Mouse (Mus musculus) MEL (cell line): ENCODE results near the gene Ywhab. TPM values are rescaled to one million over a fixed set of nuclear protein-coding genes. Genes with fewer than 3 reads are reported as not detected.

Source experiments
- DNase-seq: peaks from one replicate; pipeline ENCODE4 v3.0.0; 2011; ENCODE audit warnings: low read depth, low spot score
- H3K27ac ChIP-seq: 2 replicates; pipeline ENCODE4 v1.5.1; 2012; ENCODE audit warnings: low read depth, mild to moderate bottlenecking, control low read depth, low read length, moderate library complexity; ENCODE audit not compliant: control insufficient read depth
- H3K27me3 ChIP-seq, 2 experiments: fragments of 150-350 bp in 1 of 2; sonication (generic) in 1 of 2; 2 replicates each; pipeline ENCODE4 v1.6.1; 2012; ENCODE audit warnings: low read length in 2 of 2, mild to moderate bottlenecking in 2 of 2, improper control_type of control experiment in 1 of 2, moderate library complexity in 1 of 2; ENCODE audit not compliant: insufficient read depth in 2 of 2, control insufficient read depth in 1 of 2
- H3K36me3 ChIP-seq, 2 experiments: 2 replicates each; pipeline ENCODE4 v1.6.1; 2012 to 2014; ENCODE audit warnings: low read length in 2 of 2, improper control_type of control experiment in 1 of 2, inconsistent platforms in 1 of 2, mild to moderate bottlenecking in 1 of 2; ENCODE audit not compliant: insufficient read depth in 2 of 2, control insufficient read depth in 1 of 2
- H3K4me1 ChIP-seq, 2 experiments: fragments of 150-350 bp in 1 of 2; sonication (generic) in 1 of 2; 2 replicates each; pipeline ENCODE4 v1.6.1; 2012; ENCODE audit warnings: low read length in 2 of 2, improper control_type of control experiment in 1 of 2, mild to moderate bottlenecking in 1 of 2; ENCODE audit not compliant: insufficient read depth in 2 of 2, control insufficient read depth in 1 of 2
- H3K4me3 ChIP-seq, 2 experiments: fragments of 150-350 bp in 1 of 2; sonication (generic) in 1 of 2; 2 replicates each; pipeline ENCODE4 v1.5.1; 2012; ENCODE audit warnings: low read depth in 2 of 2, low read length in 2 of 2, mild to moderate bottlenecking in 2 of 2, moderate library complexity in 2 of 2, control low read depth in 1 of 2, improper control_type of control experiment in 1 of 2; ENCODE audit not compliant: control insufficient read depth in 1 of 2, insufficient read depth in 1 of 2
- H3K79me2 ChIP-seq: 2 replicates; pipeline ENCODE4 v1.6.1; 2012; ENCODE audit warnings: mild to moderate bottlenecking, low read length, moderate library complexity; ENCODE audit not compliant: control insufficient read depth, poor library complexity, insufficient read depth
- H3K9ac ChIP-seq: 2 replicates; pipeline ENCODE4 v1.6.1; 2012; ENCODE audit warnings: low read depth, mild to moderate bottlenecking, control low read depth, low read length, moderate library complexity; ENCODE audit not compliant: control insufficient read depth, poor library complexity, severe bottlenecking
- H3K9me3 ChIP-seq: fragments of 150-350 bp; sonication (generic); replicated peaks from 2 replicates; pipeline ENCODE4 v1.6.1; 2012; ENCODE audit warnings: mild to moderate bottlenecking, low read length, improper control_type of control experiment, moderate library complexity; ENCODE audit not compliant: insufficient read depth
- CHD1 ChIP-seq: IDR thresholded peaks from 2 replicates; pipeline ENCODE4 v1.6.1; 2012; ENCODE audit warnings: low read depth, mild to moderate bottlenecking, inconsistent platforms, low read length, improper control_type of control experiment
- CTCF ChIP-seq, 3 experiments: IDR thresholded peaks in 2 of 3; conservative IDR thresholded peaks in 1 of 3; 2 replicates each; pipeline ENCODE4 v1.5.1; 2011 to 2012; ENCODE audit warnings: low read length in 3 of 3, low read depth in 2 of 3, mild to moderate bottlenecking in 2 of 3, improper control_type of control experiment in 1 of 3, inconsistent platforms in 1 of 3, mixed read lengths in 1 of 3, moderate library complexity in 1 of 3; ENCODE audit not compliant: control insufficient read depth in 1 of 3, insufficient read depth in 1 of 3, poor library complexity in 1 of 3, severe bottlenecking in 1 of 3
- ELF1 ChIP-seq: IDR thresholded peaks from 2 replicates; pipeline ENCODE4 v1.6.1; 2014; ENCODE audit warnings: low read depth, mild to moderate bottlenecking, inconsistent platforms, low read length, improper control_type of control experiment, moderate library complexity
- EP300 ChIP-seq, 2 experiments: IDR thresholded peaks; 2 replicates each; pipeline ENCODE4 v1.6.1; 2011; ENCODE audit warnings: improper control_type of control experiment in 2 of 2, low read length in 2 of 2, low read depth in 1 of 2, mild to moderate bottlenecking in 1 of 2
- HCFC1 ChIP-seq: IDR thresholded peaks from 2 replicates; pipeline ENCODE4 v1.6.1; 2012; ENCODE audit warnings: low read depth, mild to moderate bottlenecking, inconsistent platforms, low read length, improper control_type of control experiment, moderate library complexity
- KAT2A ChIP-seq: conservative IDR thresholded peaks from 2 replicates; pipeline ENCODE4 v1.6.1; 2012; ENCODE audit warnings: low read depth, low read length, improper control_type of control experiment, inconsistent platforms
- MAZ ChIP-seq: IDR thresholded peaks from 2 replicates; pipeline ENCODE4 v1.6.1; 2012; ENCODE audit warnings: low read depth, mild to moderate bottlenecking, inconsistent platforms, low read length, improper control_type of control experiment
- MXI1 ChIP-seq: IDR thresholded peaks from 2 replicates; pipeline ENCODE4 v1.6.1; 2011; ENCODE audit warnings: mild to moderate bottlenecking, low read depth, low read length, improper control_type of control experiment
- NRF1 ChIP-seq: IDR thresholded peaks from 2 replicates; pipeline ENCODE4 v1.6.1; 2014; ENCODE audit warnings: low read depth, mild to moderate bottlenecking, inconsistent platforms, low read length, improper control_type of control experiment, moderate library complexity; ENCODE audit not compliant: poor library complexity, insufficient read depth, severe bottlenecking
- POLR2AphosphoS2 ChIP-seq: IDR thresholded peaks from 2 replicates; pipeline ENCODE4 v1.6.1; 2011; ENCODE audit warnings: low read length, improper control_type of control experiment
- POLR2AphosphoS5 ChIP-seq: IDR thresholded peaks from 2 replicates; pipeline ENCODE4 v1.6.1; 2012; ENCODE audit warnings: low read depth, borderline replicate concordance, mild to moderate bottlenecking, inconsistent platforms, low read length, moderate library complexity, mixed read lengths
- RAD21 ChIP-seq: IDR thresholded peaks from 2 replicates; pipeline ENCODE4 v1.6.1; 2011; ENCODE audit warnings: mild to moderate bottlenecking, low read depth, low read length, improper control_type of control experiment
- SMC3 ChIP-seq: IDR thresholded peaks from 2 replicates; pipeline ENCODE4 v1.6.1; 2011; ENCODE audit warnings: low read depth, low read length, improper control_type of control experiment
- TAL1 ChIP-seq: IDR thresholded peaks from 2 replicates; pipeline ENCODE4 v1.6.1; 2012; ENCODE audit warnings: mild to moderate bottlenecking, inconsistent platforms, low read length, moderate library complexity, mixed read lengths
- TBP ChIP-seq: IDR thresholded peaks from 2 replicates; pipeline ENCODE4 v1.8.0; 2011; ENCODE audit warnings: low read depth, low read length, improper control_type of control experiment
- TCF12 ChIP-seq: IDR thresholded peaks from 2 replicates; pipeline ENCODE4 v1.6.1; 2014; ENCODE audit warnings: low read depth, mild to moderate bottlenecking, inconsistent platforms, low read length, improper control_type of control experiment, moderate library complexity
- UBTF ChIP-seq: IDR thresholded peaks from 2 replicates; pipeline ENCODE4 v1.6.1; 2012; ENCODE audit warnings: low read depth, mild to moderate bottlenecking, inconsistent platforms, low read length, improper control_type of control experiment, moderate library complexity, borderline replicate concordance; ENCODE audit not compliant: insufficient read depth
- ZC3H11A ChIP-seq: IDR thresholded peaks from 2 replicates; pipeline ENCODE4 v1.6.1; 2012; ENCODE audit warnings: low read depth, mild to moderate bottlenecking, inconsistent platforms, low read length, improper control_type of control experiment
- ZNF384 ChIP-seq: IDR thresholded peaks from 2 replicates; pipeline ENCODE4 v1.6.1; 2012; ENCODE audit warnings: low read depth, mild to moderate bottlenecking, inconsistent platforms, low read length, improper control_type of control experiment
- polyA plus RNA-seq, 2 experiments: library from polyadenylated mRNA; stranded (reverse) in 1 of 2; unstranded in 1 of 2; fragments of >175 nt in 1 of 2; fragments of >200 nt in 1 of 2; gene quantifications; 2 replicates each; pipeline versions ENCODE4 v1.2.1 to v1.2.4; 2012; ENCODE audit warnings: low replicate concordance in 2 of 2, low read depth in 1 of 2; ENCODE audit not compliant: insufficient read length in 2 of 2, insufficient read depth in 1 of 2, missing spikeins in 1 of 2
- total RNA-seq: library from RNA; depleted of rRNA; stranded (reverse); fragments of 300-350 nt; gene quantifications from 2 replicates; pipeline ENCODE4 v1.2.3, GENCODE M21; 2012

Gene Ywhab
- total and polyA plus RNA-seq, 3 experiments: 71.4 to 717 (median 179) TPM

DNA sequence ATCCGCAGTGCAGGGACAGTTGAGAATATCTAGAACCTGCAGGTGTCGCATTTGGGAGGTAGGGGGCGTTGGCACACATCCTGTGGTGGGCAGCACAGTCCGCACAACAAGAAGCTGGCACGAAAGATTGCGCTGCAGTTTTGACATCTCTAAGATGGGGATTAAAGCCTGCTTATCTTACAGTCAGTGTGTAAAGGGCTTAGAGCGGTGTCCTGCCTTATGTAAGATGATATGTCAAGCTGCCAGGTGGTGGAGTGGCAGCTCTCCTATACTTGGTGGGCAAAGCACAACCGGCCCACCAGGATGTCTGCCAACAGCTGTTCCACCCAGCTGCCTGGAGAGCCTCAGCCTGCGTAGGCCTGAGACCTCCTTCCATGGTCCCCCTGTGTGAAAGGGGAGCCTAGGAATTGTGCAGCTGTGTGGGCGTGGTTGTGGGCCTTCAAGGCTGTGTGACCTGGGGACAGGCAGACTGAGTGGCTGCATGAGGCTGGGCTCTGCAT lies 41.8 kb downstream of the Ywhab start:
- H3K36me3 ChIP-seq: no peaks in the 10 kb centered on the region
- H3K4me3 ChIP-seq: no peak overlapping the region
- peak; percentile 54 for DNase-seq
- no peaks in the 10 kb centered on the region for H3K27me3 ChIP-seq
- H3K79me2 ChIP-seq: no peaks in the 10 kb centered on the region
- TF ChIP-seq TBP: no peak
- TF ChIP-seq UBTF: no peak
- TF ChIP-seq EP300 (IDR thresholded peaks at IDR 0.05; ENCODE audit: low read depth in 1 of 2, low read length in 2 of 2): peak in 1 of 2 experiments; percentile 59; a peak in 2 of 4 replicates
- peak; percentile 39 for TF ChIP-seq SMC3
- TF ChIP-seq HCFC1: no peak
- no peak for TF ChIP-seq MAZ
- TF ChIP-seq MXI1: no peak
- no peak for TF ChIP-seq CHD1
- no peak for TF ChIP-seq NRF1
- TF ChIP-seq ZC3H11A: peak; percentile 20; the same call in 1 of the 2 replicates
- no peak for TF ChIP-seq TCF12
- no peak for TF ChIP-seq ELF1
- TF ChIP-seq POLR2AphosphoS5: no peak
- 0 out of 2 replicates have a peak, but pooled peaks have one; percentile 33 for TF ChIP-seq TAL1
- TF ChIP-seq ZNF384: no peak
- TF ChIP-seq CTCF (IDR thresholded peaks at IDR 0.05 in 2 of 3, conservative IDR thresholded peaks at IDR 0.05 in 1 of 3; ENCODE audit: control insufficient read depth in 1 of 3, insufficient read depth in 1 of 3, low read depth in 2 of 3, low read length in 3 of 3, poor library complexity in 1 of 3, severe bottlenecking in 1 of 3): peak; percentile 46 to 58 (median 54)
- peak; percentile 24 for TF ChIP-seq RAD21
- no peak for TF ChIP-seq POLR2AphosphoS2
- no peak for TF ChIP-seq KAT2A
- no peak overlapping the region for H3K27ac ChIP-seq
- no peaks in the 10 kb centered on the region for H3K9me3 ChIP-seq
- H3K4me1 ChIP-seq: no peaks in the 10 kb centered on the region
- no peak overlapping the region for H3K9ac ChIP-seq

DNA sequence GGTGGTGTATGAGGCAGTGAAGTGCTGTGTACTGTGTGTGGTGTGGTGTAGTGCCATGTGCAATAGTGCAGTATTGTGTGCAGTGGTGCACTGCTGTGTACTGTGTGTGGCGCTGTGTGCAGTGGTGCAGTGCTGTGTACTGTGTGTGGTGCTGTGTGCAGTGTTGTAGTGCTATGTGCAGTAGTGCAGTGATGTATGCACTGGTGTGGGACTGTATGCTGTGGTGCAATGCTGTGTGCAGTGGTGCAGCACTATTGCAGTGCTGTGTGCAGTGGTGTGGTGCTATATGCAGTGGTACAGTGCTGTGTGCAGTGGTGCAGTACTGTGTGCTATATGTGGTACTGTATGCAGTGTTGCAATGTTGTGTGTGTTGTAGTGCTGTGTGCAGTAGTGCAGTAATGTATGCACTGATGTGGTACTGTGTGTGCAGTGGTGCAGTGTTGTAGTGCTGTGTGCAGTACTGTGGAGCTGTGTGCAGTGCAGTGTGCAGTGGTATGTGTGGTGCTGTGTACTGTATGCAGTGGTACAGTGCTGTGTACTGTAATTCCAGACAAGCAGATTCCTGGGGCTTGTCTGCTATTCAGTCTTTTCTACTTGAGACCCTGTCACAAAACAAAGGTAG lies 43.8 kb downstream of the Ywhab start:
- no peak overlapping the region for H3K27ac ChIP-seq
- DNase-seq: no peak
- H3K9me3 ChIP-seq: no peaks in the 10 kb centered on the region
- no peak overlapping the region for H3K4me3 ChIP-seq
- no peaks in the 10 kb centered on the region for H3K27me3 ChIP-seq
- peak; percentile 81; the same call in 1 of the 2 replicates for TF ChIP-seq POLR2AphosphoS5
- TF ChIP-seq HCFC1: no peak
- no peaks in the 10 kb centered on the region for H3K4me1 ChIP-seq
- H3K36me3 ChIP-seq: no peaks in the 10 kb centered on the region
- H3K9ac ChIP-seq: no peak overlapping the region
- no peaks in the 10 kb centered on the region for H3K79me2 ChIP-seq
